Mouse (Mus musculus): Measurements from ENCODE around the gene Hspa12b.
A peak's percentile ranks its signal among the peaks of the same experiment; 100 is the strongest.

Gene Hspa12b

DNA sequence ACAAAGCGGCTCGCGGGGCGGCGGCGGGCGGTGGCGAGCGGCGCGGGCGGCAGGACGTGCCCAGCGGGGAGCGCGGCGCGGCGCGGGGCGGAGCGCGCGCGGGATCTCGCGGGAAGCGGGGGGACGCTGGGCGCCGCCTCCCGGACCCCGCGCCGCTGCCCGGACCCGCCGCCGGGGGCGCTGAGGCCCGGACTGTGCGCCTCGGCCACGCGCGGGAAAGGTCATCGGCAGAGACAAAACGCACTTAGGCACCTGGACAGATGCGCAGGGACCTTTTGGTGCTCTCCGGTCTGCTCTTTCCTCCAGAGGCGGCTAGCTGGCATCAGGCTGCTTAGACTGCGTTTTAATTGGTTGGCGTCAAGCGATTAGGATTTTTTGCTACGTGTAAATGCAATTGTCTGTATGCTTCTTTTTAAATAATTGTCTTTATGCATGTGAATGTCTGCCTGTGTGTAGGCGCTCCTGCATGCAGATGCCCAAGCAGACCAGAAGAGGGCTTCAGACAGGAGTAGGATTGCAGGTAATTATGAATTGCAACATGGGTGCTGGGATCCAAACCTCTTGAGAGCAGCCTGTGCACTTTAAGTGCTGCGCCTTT lies 53.0 kb downstream of the Hspa12b start, which contains the start of gene Cenpb:
Gene Cenpb, minus strand, starts transcription at position 78 of the 598 bp plus-strand sequence.
- peak; percentile 62 to 82 for DNase-seq

DNA sequence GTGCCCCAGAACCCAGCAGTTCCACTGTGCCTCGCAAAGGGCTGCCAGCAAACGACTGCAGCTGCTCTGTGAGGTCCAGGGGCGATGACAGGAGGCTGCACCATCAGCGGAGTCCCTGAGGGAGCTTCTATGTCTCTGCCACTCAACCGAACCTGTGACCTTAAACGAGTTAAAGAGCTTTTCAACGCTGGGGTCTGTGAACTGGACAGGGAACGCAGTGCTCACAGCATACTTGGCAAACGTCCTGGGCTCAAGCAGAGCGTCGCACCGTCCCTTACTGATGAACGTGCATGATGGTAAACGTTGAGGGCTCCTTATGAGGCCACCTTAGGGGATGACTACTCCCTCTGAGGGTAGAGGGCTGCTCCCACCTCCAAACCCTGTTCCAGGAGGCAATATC lies 59.3 kb downstream of the Hspa12b start:
- no peak for DNase-seq

DNA sequence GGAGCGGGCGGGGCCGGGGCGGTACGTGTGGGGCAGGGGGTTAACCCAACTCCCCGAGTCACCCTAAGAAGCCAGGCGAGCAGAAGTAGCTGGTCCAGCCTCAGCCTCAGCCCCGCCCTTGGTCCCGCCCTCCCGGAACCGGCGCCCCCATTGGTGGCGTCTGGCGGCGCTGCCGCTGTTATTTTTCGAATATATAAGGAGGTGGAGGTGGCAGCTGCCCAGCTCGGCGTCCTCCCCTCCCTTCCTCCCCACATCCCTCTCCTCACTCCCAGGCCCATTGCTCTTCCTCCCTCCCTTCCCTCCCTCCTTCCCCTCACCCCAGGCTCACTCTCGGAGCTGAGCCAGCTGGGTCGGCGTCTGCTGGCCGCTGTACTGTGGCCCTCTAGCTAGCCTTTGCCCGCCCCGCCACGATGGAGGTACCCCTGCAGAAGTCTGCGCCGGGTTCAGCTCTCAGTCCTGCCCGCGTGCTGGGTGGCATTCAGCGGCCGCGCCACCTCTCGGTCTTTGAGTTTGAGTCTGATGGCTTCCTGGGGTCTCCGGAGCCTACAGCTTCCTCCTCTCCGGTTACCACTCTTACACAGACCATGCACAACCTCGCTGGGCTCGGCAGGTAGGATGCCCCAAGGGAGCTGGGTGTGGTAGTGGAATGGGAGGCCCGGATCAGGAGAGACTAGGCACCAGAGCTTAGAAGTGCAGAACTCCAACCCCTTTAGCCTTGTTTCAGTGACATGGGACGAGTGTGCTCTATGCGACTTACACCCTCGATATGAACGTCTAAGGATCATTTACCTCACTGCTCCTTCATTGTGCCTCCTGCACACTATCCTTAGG lies 59.9 kb downstream of the Hspa12b start, which contains the start of the genes Cdc25b and Spef1:
Gene Cdc25b, plus strand, starts transcription at position 179 of the 831 bp plus-strand sequence.
Gene Spef1, minus strand, starts transcription at position 512 of the 831 bp plus-strand sequence.
- peak; percentile 81 to 87 for DNase-seq

DNA sequence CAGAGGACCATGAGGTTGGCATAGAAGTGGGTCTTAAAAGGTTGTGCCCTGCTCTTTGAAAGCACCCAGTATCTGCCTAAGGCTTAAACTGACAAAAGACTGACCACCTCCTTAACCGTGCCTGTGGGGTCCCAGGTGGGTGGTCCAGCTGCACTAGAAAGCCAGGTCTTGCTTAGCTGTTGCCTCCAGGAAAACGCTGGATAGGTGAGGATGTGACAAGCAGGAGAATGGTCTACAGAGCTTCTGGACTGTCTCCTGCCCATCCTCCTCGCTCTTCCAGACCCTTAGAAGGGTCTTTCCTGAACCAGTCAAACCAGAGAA lies 60.5 kb downstream of the Hspa12b start:
- DNase-seq: no peak

DNA sequence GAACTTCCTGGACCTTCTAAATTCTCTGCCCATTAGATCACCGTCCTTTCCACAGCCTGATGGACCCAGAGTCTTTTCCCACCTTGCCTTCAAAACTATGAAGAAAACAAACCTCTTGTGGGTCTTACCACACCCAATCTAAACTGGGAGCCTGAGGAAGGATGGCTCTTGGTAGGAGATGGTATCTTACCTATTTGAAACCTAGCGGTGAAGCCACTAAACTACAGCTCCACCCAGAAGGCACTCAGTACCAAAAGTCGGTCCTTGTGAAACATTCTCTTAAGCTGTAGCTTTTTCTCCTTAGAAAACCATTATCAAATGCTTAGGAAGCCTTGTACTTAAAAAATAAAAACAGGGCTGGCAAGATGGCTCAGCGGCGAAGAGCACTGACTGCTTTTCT lies 61.2 kb downstream of the Hspa12b start:
- no peak for DNase-seq

DNA sequence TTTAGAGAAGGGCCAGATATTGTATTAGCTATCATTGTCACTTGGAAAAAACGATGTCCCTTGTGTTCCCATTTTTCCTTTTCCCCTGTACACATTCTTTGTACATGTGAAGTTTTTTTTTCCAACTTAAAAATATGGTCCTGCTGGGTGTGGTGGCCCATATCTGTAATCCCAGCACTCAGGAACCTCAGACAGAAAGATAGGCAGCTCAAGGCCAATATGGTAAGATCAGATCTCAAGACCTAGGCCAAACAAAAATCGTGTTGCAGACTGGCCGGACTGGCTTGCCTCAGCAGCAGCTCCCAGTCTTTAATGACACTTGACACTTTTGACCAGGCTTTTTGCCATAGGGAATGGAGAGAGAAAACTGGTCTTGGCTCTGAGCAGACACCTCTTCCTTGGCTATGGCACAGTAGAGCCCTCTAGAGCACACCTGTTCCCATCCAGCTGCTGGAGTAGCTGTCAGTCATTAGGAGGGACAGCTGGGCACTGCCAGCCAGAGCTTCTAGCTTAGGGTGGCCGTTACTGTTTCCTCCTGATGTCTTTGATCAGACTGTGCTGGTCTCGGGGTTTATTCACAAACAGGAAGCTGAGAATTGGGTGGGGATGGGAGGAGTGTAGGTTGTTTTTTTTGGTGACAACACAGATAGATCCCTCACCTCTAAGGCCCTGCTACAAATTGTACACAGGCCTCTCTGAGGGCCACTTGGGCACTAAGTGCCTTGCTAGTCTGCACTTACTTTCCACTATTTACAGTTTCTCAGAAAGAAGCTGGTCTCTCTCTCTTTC lies 62.6 kb downstream of the Hspa12b start:
- DNase-seq: no peak

DNA sequence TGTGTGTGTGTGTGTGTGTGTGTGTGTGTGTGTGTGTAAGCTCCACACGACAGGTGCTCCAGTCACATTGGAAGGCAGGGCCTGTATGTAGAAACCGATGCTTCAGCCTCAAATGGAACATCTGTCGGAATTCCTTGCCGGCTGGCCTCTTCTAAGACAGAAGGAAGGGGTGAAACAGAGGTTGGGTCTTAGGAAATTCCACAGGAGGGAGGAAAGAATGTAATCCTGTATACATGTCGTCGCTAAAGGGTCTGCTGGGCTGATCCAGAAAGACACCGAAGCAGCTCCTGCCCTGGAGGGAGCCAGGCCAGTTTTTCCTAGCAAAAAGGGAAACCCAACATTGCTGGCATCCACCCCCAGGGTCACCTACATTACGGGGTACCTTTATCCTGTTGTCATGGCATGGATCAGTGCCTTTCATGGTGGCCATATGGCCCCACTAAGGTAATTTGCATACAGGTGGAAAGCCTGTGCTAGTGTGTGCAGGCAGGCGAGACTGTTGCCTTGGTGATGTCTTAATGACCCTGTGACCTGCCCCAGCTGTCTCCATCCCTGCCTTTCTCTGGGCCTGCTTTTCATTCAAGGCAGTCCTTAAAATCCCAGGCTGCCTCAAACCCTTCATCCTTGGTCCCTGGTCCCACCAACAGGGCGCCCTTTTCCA lies 63.4 kb downstream of the Hspa12b start:
- DNase-seq: peak; percentile 64 to 67

DNA sequence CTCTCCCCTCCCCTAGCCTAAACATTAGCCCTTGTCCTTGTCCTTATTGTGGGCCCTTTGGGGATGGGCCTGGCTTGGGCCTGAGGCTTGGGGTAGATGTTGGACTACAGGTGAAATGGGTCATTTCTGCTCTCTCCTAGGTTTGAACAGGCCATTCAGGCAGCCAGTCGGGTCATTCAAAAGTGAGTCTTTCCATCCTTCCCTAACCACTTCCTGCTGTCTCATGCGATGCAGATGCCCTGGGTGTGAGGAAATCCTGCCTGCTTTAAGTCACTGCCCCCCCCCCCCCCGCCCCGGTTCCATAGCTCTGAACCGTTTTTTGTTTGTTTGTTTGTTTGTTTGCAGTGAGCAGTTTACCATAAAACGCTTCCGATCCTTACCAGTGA lies 63.9 kb downstream of the Hspa12b start:
- no peak for DNase-seq
